Mouse (Mus musculus) MEL (cell line): ENCODE measurements around the gene Arhgef5.

ENCODE experiments used
- CHD1 ChIP-seq: IDR thresholded peaks from 2 replicates; pipeline ENCODE4 v1.6.1; 2012; ENCODE audit warnings: low read depth, mild to moderate bottlenecking, inconsistent platforms, low read length, improper control_type of control experiment
- CTCF ChIP-seq, 3 experiments: IDR thresholded peaks in 2 of 3; conservative IDR thresholded peaks in 1 of 3; 2 replicates each; pipeline ENCODE4 v1.5.1; 2011 to 2012; ENCODE audit warnings: low read length in 3 of 3, low read depth in 2 of 3, mild to moderate bottlenecking in 2 of 3, improper control_type of control experiment in 1 of 3, inconsistent platforms in 1 of 3, mixed read lengths in 1 of 3, moderate library complexity in 1 of 3; ENCODE audit not compliant: control insufficient read depth in 1 of 3, insufficient read depth in 1 of 3, poor library complexity in 1 of 3, severe bottlenecking in 1 of 3
- GATA1 ChIP-seq: IDR thresholded peaks from 2 replicates; pipeline ENCODE4 v1.6.1; 2011; ENCODE audit warnings: low read depth, low read length, improper control_type of control experiment
- JUND ChIP-seq: IDR thresholded peaks from 2 replicates; pipeline ENCODE4 v1.6.1; 2011; ENCODE audit warnings: low read depth, mild to moderate bottlenecking, improper control_type of control experiment, low read length
- MAZ ChIP-seq: IDR thresholded peaks from 2 replicates; pipeline ENCODE4 v1.6.1; 2012; ENCODE audit warnings: low read depth, mild to moderate bottlenecking, inconsistent platforms, low read length, improper control_type of control experiment
- MEF2A ChIP-seq: IDR thresholded peaks from 2 replicates; pipeline ENCODE4 v1.6.1; 2014; ENCODE audit warnings: low read depth, mild to moderate bottlenecking, inconsistent platforms, low read length, improper control_type of control experiment; ENCODE audit not compliant: poor library complexity, insufficient replicate concordance, severe bottlenecking; ENCODE audit errors: extremely low read depth
- POLR2A ChIP-seq, 2 experiments: IDR thresholded peaks; 2 replicates each; pipeline ENCODE4 v1.6.1; 2011 to 2012; ENCODE audit warnings: low read length in 2 of 2, mild to moderate bottlenecking in 2 of 2, control low read depth in 1 of 2, improper control_type of control experiment in 1 of 2, low read depth in 1 of 2, moderate library complexity in 1 of 2; ENCODE audit not compliant: control insufficient read depth in 1 of 2, insufficient read depth in 1 of 2, poor library complexity in 1 of 2
- TAL1 ChIP-seq: IDR thresholded peaks from 2 replicates; pipeline ENCODE4 v1.6.1; 2012; ENCODE audit warnings: mild to moderate bottlenecking, inconsistent platforms, low read length, moderate library complexity, mixed read lengths

DNA sequence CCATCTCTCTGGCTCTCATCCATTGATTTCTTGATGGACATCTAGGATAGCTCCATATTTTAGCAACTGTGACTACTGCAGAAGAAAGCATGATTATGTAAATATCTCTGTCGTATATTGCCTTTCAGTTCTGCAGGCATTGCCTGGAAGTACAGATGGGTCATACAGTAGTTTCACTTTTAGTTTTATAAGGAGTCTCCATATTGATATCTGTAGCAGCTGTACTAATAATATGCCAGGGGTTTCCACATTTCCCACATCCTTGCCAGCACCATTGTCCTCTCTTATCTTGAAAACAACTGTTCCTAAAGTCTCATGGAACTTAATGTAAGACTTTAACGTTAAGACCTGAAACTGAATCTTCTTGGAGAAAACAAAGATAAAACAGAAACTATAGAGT, 4.6 kb upstream of the Arhgef5 start:
- TF ChIP-seq MEF2A (no peak), POLR2A (IDR thresholded peaks at IDR 0.05; ENCODE audit: control insufficient read depth in 1 of 2, insufficient read depth in 1 of 2, low read depth in 1 of 2, low read length in 2 of 2, poor library complexity in 1 of 2) (no peak), JUND (no peak), CTCF (IDR thresholded peaks at IDR 0.05 in 2 of 3, conservative IDR thresholded peaks at IDR 0.05 in 1 of 3; ENCODE audit: control insufficient read depth in 1 of 3, insufficient read depth in 1 of 3, low read depth in 2 of 3, low read length in 3 of 3, poor library complexity in 1 of 3, severe bottlenecking in 1 of 3) (no peak), TAL1 (no peak), MAZ (no peak), GATA1 (no peak), CHD1 (no peak)
